Mouse (Mus musculus): Measurements from ENCODE around the gene Nek1.

- TF ChIP-seq CTCF (IDR thresholded peaks at IDR 0.05; ENCODE audit: control insufficient read depth, insufficient read depth, insufficient read length) (no peak), MYOG (IDR thresholded peaks at IDR 0.05; ENCODE audit: control insufficient read depth, extremely low read depth, insufficient read length) (no peak), USF1 (IDR thresholded peaks at IDR 0.05; ENCODE audit: low read depth) (no peak), CEBPB (IDR thresholded peaks at IDR 0.05; ENCODE audit: low read depth) (peak; percentile 72), MAX (IDR thresholded peaks at IDR 0.05) (peak; percentile 12)
Observed at GRCm38 (mm10) chr8:60954281-60955014, 38.5 kb upstream of the Nek1 start.
